Mouse (Mus musculus) embryonic facial prominence, embryonic 15.5 days (tissue): ENCODE measurements around the gene Mpg. TPM values are rescaled to one million over a fixed set of nuclear protein-coding genes. Genes with fewer than 3 reads are reported as not detected.

Experiments used
- ATAC-seq: fragments of 200-750 bp; cut with Nextera tagmentation; 2 replicates; pipeline ENCODE4 v1.8.0; 2017; ENCODE audit warnings: low read depth, moderate TSS enrichment; ENCODE audit not compliant: insufficient number of reproducible peaks, low FRiP score, low TSS enrichment
- H3K27ac ChIP-seq: fragments of 300-500 bp; sonication (generic); replicated peaks from 2 replicates; pipeline ENCODE4 v1.5.1; 2015; ENCODE audit warnings: mild to moderate bottlenecking, inconsistent platforms
- H3K27me3 ChIP-seq: fragments of 300-500 bp; sonication (generic); 2 replicates; pipeline ENCODE4 v1.6.1; 2015; ENCODE audit warnings: inconsistent platforms
- H3K36me3 ChIP-seq: fragments of 300-500 bp; sonication (generic); 2 replicates; pipeline ENCODE4 v1.6.1; 2015; ENCODE audit warnings: mild to moderate bottlenecking, inconsistent platforms
- H3K4me1 ChIP-seq: fragments of 300-500 bp; sonication (generic); 2 replicates; pipeline ENCODE4 v1.6.1; 2015; ENCODE audit warnings: inconsistent platforms
- H3K4me2 ChIP-seq: fragments of 300-500 bp; sonication (generic); replicated peaks from 2 replicates; pipeline ENCODE4 v1.6.1; 2015; ENCODE audit warnings: mild to moderate bottlenecking, inconsistent platforms
- H3K4me3 ChIP-seq: fragments of 300-500 bp; sonication (generic); replicated peaks from 2 replicates; pipeline ENCODE4 v1.5.1; 2015; ENCODE audit warnings: mild to moderate bottlenecking, inconsistent platforms
- H3K9ac ChIP-seq: fragments of 300-500 bp; sonication (generic); 2 replicates; pipeline ENCODE4 v1.6.1; 2015; ENCODE audit warnings: inconsistent platforms
- H3K9me3 ChIP-seq: fragments of 300-500 bp; sonication (generic); replicated peaks from 2 replicates; pipeline ENCODE4 v1.6.1; 2016; ENCODE audit warnings: inconsistent platforms
- WGBS: fragments of 180-500 bp; shearing (Covaris S2); methylation state at CpG from one replicate; pipeline ENCODE4 v1.1.7; 2015; 5-methylcytosine and 5-hydroxymethylcytosine counted together
- polyA plus RNA-seq: library from polyadenylated mRNA; unstranded; fragments of >200 nt; fragmentation: Nextera tagmentation; extraction: Ambion mirVana; gene quantifications from 2 replicates; pipeline ENCODE4 v1.2.1, GENCODE M21; 2015

Mpg gene
- polyA plus RNA-seq = 36.1 and 38.9 TPM in 2 replicates

- peak within 1 kb of the TSS; percentile 70 for H3K4me3 ChIP-seq
- peaks cover 30% of the 10 kb centered on the region for H3K36me3 ChIP-seq
- no peaks in the 10 kb centered on the region for H3K27me3 ChIP-seq
- peak within 1 kb of the TSS; percentile 82 for H3K4me2 ChIP-seq
- H3K9ac ChIP-seq = peak within 1 kb of the TSS; percentile 65
- peak; percentile 82 for ATAC-seq
- peaks cover 56% of the 10 kb centered on the region for H3K4me1 ChIP-seq
- H3K27ac ChIP-seq = peak within 1 kb of the TSS; percentile 94
- H3K9me3 ChIP-seq = no peaks in the 10 kb centered on the region
- WGBS = 3% methylated on average over 47 of the region's 47 CpGs
Measured at GRCm38 (mm10) chr11:32226124-32226871, at the start of gene Mpg. Gene Mpg, plus strand, starts transcription at chr11:32226505.

GRCm38 (mm10) chr11:32178506-32178905, 47.8 kb upstream of the Mpg start:
- 63% methylated on average over 1 of the region's 1 CpGs for WGBS
- H3K27me3 ChIP-seq = no peaks in the 10 kb centered on the region
- no peak overlapping the region for H3K27ac ChIP-seq
- ATAC-seq = no peak
- no peak overlapping the region for H3K9ac ChIP-seq
- H3K4me1 ChIP-seq = no peaks in the 10 kb centered on the region
- H3K36me3 ChIP-seq = no peaks in the 10 kb centered on the region
- H3K4me3 ChIP-seq = no peak overlapping the region
- H3K9me3 ChIP-seq = no peaks in the 10 kb centered on the region
- H3K4me2 ChIP-seq = no peak overlapping the region

GRCm38 (mm10) chr11:32181246-32181645, 45.1 kb upstream of the Mpg start:
- no peaks in the 10 kb centered on the region for H3K36me3 ChIP-seq
- WGBS = 81% methylated on average over 4 of the region's 4 CpGs

GRCm38 (mm10) chr11:32181973-32182868, 44.1 kb upstream of the Mpg start:
- no peaks in the 10 kb centered on the region for H3K9me3 ChIP-seq
- 47% methylated on average over 24 of the region's 25 CpGs for WGBS

More at GRCm38 (mm10) chr11:32181246-32181645, 45.1 kb upstream of the Mpg start:
- Histone ChIP-seq H3K27me3 (no peaks in the 10 kb centered on the region), H3K9ac (no peak overlapping the region), H3K4me1 (no peaks in the 10 kb centered on the region), H3K4me3 (no peak overlapping the region), H3K27ac (no peak overlapping the region), H3K9me3 (no peaks in the 10 kb centered on the region), H3K4me2 (no peak overlapping the region)
- ATAC-seq = no peak

GRCm38 (mm10) chr11:32184469-32184868, 41.8 kb upstream of the Mpg start:
- Histone ChIP-seq H3K27ac (no peak overlapping the region), H3K9ac (no peak overlapping the region), H3K27me3 (no peaks in the 10 kb centered on the region), H3K4me2 (no peak overlapping the region), H3K9me3 (no peaks in the 10 kb centered on the region), H3K4me1 (no peaks in the 10 kb centered on the region), H3K36me3 (no peaks in the 10 kb centered on the region), H3K4me3 (no peak overlapping the region)
- no peak for ATAC-seq
- WGBS = 88% methylated on average over 8 of the region's 8 CpGs

More at GRCm38 (mm10) chr11:32181973-32182868, 44.1 kb upstream of the Mpg start:
- no peak overlapping the region for H3K27ac ChIP-seq
- H3K4me2 ChIP-seq = no peak overlapping the region
- H3K4me3 ChIP-seq = no peak overlapping the region
- H3K27me3 ChIP-seq = no peaks in the 10 kb centered on the region
- no peak overlapping the region for H3K9ac ChIP-seq
- no peak for ATAC-seq
- no peaks in the 10 kb centered on the region for H3K4me1 ChIP-seq
- H3K36me3 ChIP-seq = no peaks in the 10 kb centered on the region

- no peaks in the 10 kb centered on the region for H3K9me3 ChIP-seq
- no peaks in the 10 kb centered on the region for H3K4me1 ChIP-seq
- ATAC-seq = no peak
- no peaks in the 10 kb centered on the region for H3K27me3 ChIP-seq
- H3K27ac ChIP-seq = no peak overlapping the region
- no peak overlapping the region for H3K4me2 ChIP-seq
- no peak overlapping the region for H3K4me3 ChIP-seq
- no peaks in the 10 kb centered on the region for H3K36me3 ChIP-seq
- no peak overlapping the region for H3K9ac ChIP-seq
- WGBS = 68% methylated on average over 3 of the region's 3 CpGs
Measured at GRCm38 (mm10) chr11:32186031-32186430, 40.3 kb upstream of the Mpg start.

- Histone ChIP-seq H3K9ac (no peak overlapping the region), H3K27me3 (no peaks in the 10 kb centered on the region), H3K27ac (no peak overlapping the region), H3K4me3 (no peak overlapping the region), H3K36me3 (no peaks in the 10 kb centered on the region), H3K9me3 (no peaks in the 10 kb centered on the region), H3K4me2 (no peak overlapping the region), H3K4me1 (no peaks in the 10 kb centered on the region)
- WGBS = 85% methylated on average over 4 of the region's 4 CpGs
- ATAC-seq = no peak
Measured at GRCm38 (mm10) chr11:32187256-32187655, 39.0 kb upstream of the Mpg start.

GRCm38 (mm10) chr11:32188881-32189280, 37.4 kb upstream of the Mpg start:
- Histone ChIP-seq H3K27me3 (no peaks in the 10 kb centered on the region), H3K36me3 (no peaks in the 10 kb centered on the region), H3K27ac (no peak overlapping the region), H3K4me1 (no peaks in the 10 kb centered on the region), H3K4me3 (no peak overlapping the region), H3K4me2 (no peak overlapping the region), H3K9ac (no peak overlapping the region), H3K9me3 (no peaks in the 10 kb centered on the region)
- 83% methylated on average over 12 of the region's 12 CpGs for WGBS
- ATAC-seq = no peak

GRCm38 (mm10) chr11:32189434-32189833, 36.9 kb upstream of the Mpg start:
- ATAC-seq = no peak
- Histone ChIP-seq H3K9me3 (no peaks in the 10 kb centered on the region), H3K27ac (no peak overlapping the region), H3K27me3 (no peaks in the 10 kb centered on the region), H3K9ac (no peak overlapping the region), H3K4me1 (no peaks in the 10 kb centered on the region), H3K36me3 (no peaks in the 10 kb centered on the region), H3K4me2 (no peak overlapping the region), H3K4me3 (no peak overlapping the region)
- 71% methylated on average over 5 of the region's 5 CpGs for WGBS

- Histone ChIP-seq H3K27me3 (no peaks in the 10 kb centered on the region), H3K4me3 (no peak overlapping the region), H3K9ac (no peak overlapping the region), H3K27ac (no peak overlapping the region), H3K4me2 (no peak overlapping the region), H3K4me1 (no peaks in the 10 kb centered on the region), H3K9me3 (no peaks in the 10 kb centered on the region), H3K36me3 (no peaks in the 10 kb centered on the region)
- no peak for ATAC-seq
- WGBS = 68% methylated on average over 9 of the region's 9 CpGs
Measured at GRCm38 (mm10) chr11:32190119-32190518, 36.2 kb upstream of the Mpg start.

- no peak overlapping the region for H3K4me2 ChIP-seq
- no peaks in the 10 kb centered on the region for H3K9me3 ChIP-seq
- H3K27me3 ChIP-seq = no peaks in the 10 kb centered on the region
- ATAC-seq = no peak
- no peak overlapping the region for H3K4me3 ChIP-seq
- H3K9ac ChIP-seq = no peak overlapping the region
- no peaks in the 10 kb centered on the region for H3K4me1 ChIP-seq
- H3K36me3 ChIP-seq = no peaks in the 10 kb centered on the region
- H3K27ac ChIP-seq = no peak overlapping the region
- WGBS = 72% methylated on average over 13 of the region's 13 CpGs
Measured at GRCm38 (mm10) chr11:32190603-32191110, 35.6 kb upstream of the Mpg start.
